In genomic region chr14:36527310-36527709, GRCm38 (mm10) we compare ENCODE assay signal across 22 mouse cellular contexts.
A peak's percentile ranks its signal among the peaks of the same experiment; 100 is the strongest.
DNase-seq lines count a peak whose midpoint lies in the region; ATAC-seq and TF ChIP-seq lines count a peak whose summit lies in the region.
"Had no signal": no experiment of that assay in that cellular context is flagged by ENCODE, and none has a peak within 500 bp of the region (broad histone marks: within the 10 kb centered on the region; RNA-seq: fewer than 3 reads in every experiment).

No protein-coding gene starts in this region.

- peak; percentile 83 for ATAC-seq in kidney, embryonic 15.5 days (replicated peaks; ENCODE audit: low FRiP score)
- ATAC-seq: forebrain, embryonic 16.5 days had no signal

- no peaks in the 10 kb centered on the region for H3K4me1 ChIP-seq in kidney, embryonic 15.5 days
- no peaks in the 10 kb centered on the region for H3K4me1 ChIP-seq in midbrain, embryonic 10.5 days
- H3K4me1 ChIP-seq in heart, adult 2 months (ENCODE audit: control insufficient read depth, insufficient read depth, low read length) = no peaks in the 10 kb centered on the region
- H3K4me1 ChIP-seq: embryonic facial prominence, embryonic 13.5 days; forebrain, embryonic 12.5 days; heart, embryonic 12.5 days; hindbrain, embryonic 10.5 days had no signal

- no peaks in the 10 kb centered on the region for H3K79me2 ChIP-seq in C2C12 (ENCODE audit: control insufficient read depth, insufficient read depth)
- H3K79me2 ChIP-seq in heart, adult 2 months (replicated peaks; ENCODE audit: control insufficient read depth, insufficient read depth, low read length) = no peaks in the 10 kb centered on the region

- no peak for TF ChIP-seq EP300 in heart, adult 2 months (IDR thresholded peaks at IDR 0.05; ENCODE audit: insufficient read depth, low read depth, low read length)

- 0 out of 2 replicates have a peak overlapping the region, but pooled peaks have one; percentile 10 for H3K27ac ChIP-seq in kidney, embryonic 15.5 days
- no peak overlapping the region for H3K27ac ChIP-seq in midbrain, embryonic 10.5 days (replicated peaks)
- no peak overlapping the region for H3K27ac ChIP-seq in heart, adult 2 months
- H3K27ac ChIP-seq: embryonic facial prominence, embryonic 13.5 days; forebrain, embryonic 12.5 days; hindbrain, embryonic 10.5 days; hindbrain, embryonic 14.5 days had no signal

- no peak overlapping the region for H3K4me2 ChIP-seq in kidney, embryonic 15.5 days
- H3K4me2 ChIP-seq: embryonic facial prominence, embryonic 13.5 days; forebrain, embryonic 12.5 days; heart, embryonic 12.5 days; hindbrain, embryonic 14.5 days had no signal

- no peak overlapping the region for H3K9ac ChIP-seq in kidney, embryonic 15.5 days
- H3K9ac ChIP-seq in heart, adult 2 months (ENCODE audit: low read depth, low read length) = no peak overlapping the region
- H3K9ac ChIP-seq: embryonic facial prominence, embryonic 13.5 days; forebrain, embryonic 12.5 days; heart, embryonic 12.5 days; hindbrain, embryonic 14.5 days had no signal

- no peak overlapping the region for H3K4me3 ChIP-seq in kidney, embryonic 15.5 days (replicated peaks)
- no peak overlapping the region for H3K4me3 ChIP-seq in C2C12 (ENCODE audit: insufficient read depth, poor library complexity, severe bottlenecking)
- no peak overlapping the region for H3K4me3 ChIP-seq in midbrain, embryonic 10.5 days
- no peak overlapping the region for H3K4me3 ChIP-seq in heart, adult 2 months
- H3K4me3 ChIP-seq: embryonic facial prominence, embryonic 13.5 days; forebrain, embryonic 12.5 days; heart, embryonic 12.5 days; hindbrain, embryonic 10.5 days had no signal

- TF ChIP-seq POLR2A in heart, adult 2 months (IDR thresholded peaks at IDR 0.05; ENCODE audit: insufficient read depth, low read depth, low read length) = no peak

- no peaks in the 10 kb centered on the region for H3K36me3 ChIP-seq in kidney, embryonic 15.5 days
- no peaks in the 10 kb centered on the region for H3K36me3 ChIP-seq in C2C12 (ENCODE audit: control insufficient read depth, insufficient read depth)
- H3K36me3 ChIP-seq in midbrain, embryonic 10.5 days = no peaks in the 10 kb centered on the region
- H3K36me3 ChIP-seq in heart, adult 2 months (ENCODE audit: control insufficient read depth, insufficient read depth, low read length) = no peaks in the 10 kb centered on the region
- H3K36me3 ChIP-seq: embryonic facial prominence, embryonic 13.5 days; forebrain, embryonic 12.5 days; heart, embryonic 12.5 days; hindbrain, embryonic 10.5 days had no signal

- H3K27me3 ChIP-seq in kidney, embryonic 15.5 days = no peaks in the 10 kb centered on the region
- H3K27me3 ChIP-seq in C2C12 (ENCODE audit: control insufficient read depth, insufficient read depth, insufficient read length) = no peaks in the 10 kb centered on the region
- no peaks in the 10 kb centered on the region for H3K27me3 ChIP-seq in midbrain, embryonic 10.5 days (ENCODE audit: low read depth, poor library complexity, severe bottlenecking)
- H3K27me3 ChIP-seq in heart, adult 2 months (ENCODE audit: control insufficient read depth, insufficient read depth, low read length) = no peaks in the 10 kb centered on the region
- H3K27me3 ChIP-seq: embryonic facial prominence, embryonic 13.5 days; forebrain, embryonic 12.5 days; heart, embryonic 12.5 days had no signal

- H3K79me3 ChIP-seq in C2C12 (ENCODE audit: low read depth) = no peaks in the 10 kb centered on the region

- DNase-seq in kidney, adult 18-20 months = no peak
- peak; percentile 35 for DNase-seq in 3134 (ENCODE audit: extremely low read depth, insufficient read length, low spot score)
- DNase-seq in brain, adult 2 months (ENCODE audit: low read depth, low spot score) = peak; percentile 57
- no peak for DNase-seq in midbrain, embryonic 10.5 days (ENCODE audit: low spot score)
- no peak for DNase-seq in neural tube, embryonic 10.5 days (ENCODE audit: extremely low spot score, low spot score)
- no peak for DNase-seq in heart, adult 2 months
- DNase-seq: adrenal gland, adult 8-10 months; adrenal gland, postnatal 36 days; B cell, adult 2 months; cerebellum, adult 11 months; cerebellum, adult 8-10 months; cerebellum, postnatal 25 days; gastrocnemius, postnatal 10 days; heart, adult 18-20 months had no signal

- H3ac ChIP-seq in C2C12 (ENCODE audit: control insufficient read depth, insufficient read length, low read depth) = no peak overlapping the region

- 21% methylated on average over 1 of the region's 1 CpGs for WGBS in kidney, embryonic 15.5 days
- 87% methylated on average over 1 of the region's 1 CpGs for WGBS in midbrain, embryonic 10.5 days
- WGBS in heart, adult 2 months = 42% methylated on average over 1 of the region's 1 CpGs

- no peak for TF ChIP-seq CTCF in C2C12 (IDR thresholded peaks at IDR 0.05; ENCODE audit: control insufficient read depth, insufficient read depth, insufficient read length)
- no peak for TF ChIP-seq CTCF in heart, adult 2 months (IDR thresholded peaks at IDR 0.05)

- H3K9me3 ChIP-seq in kidney, embryonic 15.5 days (replicated peaks) = no peaks in the 10 kb centered on the region
- H3K9me3 ChIP-seq in midbrain, embryonic 10.5 days (replicated peaks) = no peaks in the 10 kb centered on the region
- H3K9me3 ChIP-seq: embryonic facial prominence, embryonic 13.5 days; forebrain, embryonic 12.5 days; heart, embryonic 12.5 days; hindbrain, embryonic 10.5 days had no signal

- intact Hi-C loops in heart, adult 2 months (cut with DNase I) = no loop called here

TF ChIP-seq in C2C12, 6 proteins besides CTCF, POLR2A, EP300 and RAD21:
- TF ChIP-seq FOSL1 (IDR thresholded peaks at IDR 0.05; ENCODE audit: insufficient read depth, low read length, poor library complexity, severe bottlenecking) (peak; percentile 86), MAX (IDR thresholded peaks at IDR 0.05) (no peak)

Comparison
In these comparisons a context has a peak if more than half of its experiments do, and no peak if none do; other contexts are left out.
1. DNase-seq: peak in 3134 (single experiment) and brain, adult 2 months (single experiment); none in kidney, adult 18-20 months (single experiment), midbrain, embryonic 10.5 days (single experiment), neural tube, embryonic 10.5 days (single experiment) and heart, adult 2 months (0 of 2).